ENCODE assay signal across 30 mouse cellular contexts in the genomic region with DNA sequence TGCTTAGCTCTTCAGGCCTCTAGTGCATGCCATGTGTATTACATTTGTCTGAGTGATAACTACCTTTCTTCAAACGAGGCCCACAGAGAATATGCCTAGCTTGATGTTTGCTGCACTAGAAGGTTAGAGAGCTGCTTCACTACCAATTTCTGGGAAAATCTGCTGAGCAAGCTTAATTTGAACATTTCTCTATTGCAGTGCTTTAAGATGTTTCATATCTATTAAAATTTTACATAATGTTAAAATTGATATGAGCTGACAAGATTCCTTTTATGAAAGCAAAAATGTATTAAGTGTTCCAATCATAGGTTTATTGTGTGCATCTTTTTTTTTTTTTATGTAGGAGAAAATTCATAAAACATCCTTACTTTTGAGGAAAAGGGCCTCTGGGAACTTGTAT.
"Had no signal": no experiment of that assay in that cellular context is flagged by ENCODE, and none has a peak within 500 bp of the region (broad histone marks: within the 10 kb centered on the region; RNA-seq: fewer than 3 reads in every experiment).

No protein-coding gene starts in this region.

- H3K4me1 ChIP-seq: limb, embryonic 10.5 days; limb, embryonic 12.5 days; limb, embryonic 13.5 days; limb, embryonic 15.5 days; liver, embryonic 12.5 days; liver, embryonic 13.5 days; liver, embryonic 15.5 days; lung, embryonic 15.5 days; megakaryocyte, embryonic 14.5 days; midbrain, embryonic 10.5 days; midbrain, embryonic 12.5 days; midbrain, embryonic 15.5 days had no signal

- H3K4me2 ChIP-seq: limb, embryonic 12.5 days; limb, embryonic 13.5 days; limb, embryonic 15.5 days; liver, embryonic 11.5 days; liver, embryonic 12.5 days; liver, embryonic 13.5 days; liver, embryonic 15.5 days; lung, embryonic 14.5 days; lung, embryonic 15.5 days; midbrain, embryonic 12.5 days; midbrain, embryonic 15.5 days had no signal

- H3K27ac ChIP-seq: left cerebral cortex, adult 2 months; limb, embryonic 10.5 days; limb, embryonic 12.5 days; limb, embryonic 13.5 days; limb, embryonic 15.5 days; liver, embryonic 12.5 days; liver, embryonic 13.5 days; liver, embryonic 14.5 days; liver, embryonic 15.5 days; lung, embryonic 15.5 days; macrophage; midbrain, embryonic 10.5 days; midbrain, embryonic 12.5 days; midbrain, embryonic 15.5 days had no signal

- H3K36me3 ChIP-seq: limb, embryonic 10.5 days; limb, embryonic 12.5 days; limb, embryonic 13.5 days; limb, embryonic 15.5 days; liver, embryonic 12.5 days; liver, embryonic 13.5 days; liver, embryonic 15.5 days; lung, embryonic 15.5 days; midbrain, embryonic 10.5 days; midbrain, embryonic 12.5 days; midbrain, embryonic 15.5 days had no signal

- ATAC-seq: liver, embryonic 12.5 days; liver, postnatal 0 days; lung, postnatal 0 days; midbrain, embryonic 15.5 days; midbrain, embryonic 16.5 days had no signal

- DNase-seq: left cerebral cortex, postnatal 4 days; liver; liver, embryonic 13.5 days; liver, postnatal 0 days; lung, adult 18-20 months; lung, adult 2 months; lung, embryonic 14.5 days; lung, postnatal 10 days; lung, postnatal 14 days; lung, postnatal 36 days; lung, postnatal 4 days; midbrain, embryonic 14.5 days had no signal

- H3K27me3 ChIP-seq: limb, embryonic 12.5 days; limb, embryonic 13.5 days; limb, embryonic 15.5 days; liver, embryonic 12.5 days; liver, embryonic 13.5 days; liver, embryonic 15.5 days; lung, embryonic 15.5 days; megakaryocyte, embryonic 14.5 days; midbrain, embryonic 12.5 days; midbrain, embryonic 15.5 days had no signal

- H3K9ac ChIP-seq: limb, embryonic 12.5 days; limb, embryonic 13.5 days; limb, embryonic 15.5 days; liver, embryonic 12.5 days; liver, embryonic 13.5 days; liver, embryonic 14.5 days; liver, embryonic 15.5 days; liver, postnatal 0 days; lung, embryonic 14.5 days; lung, embryonic 15.5 days; midbrain, embryonic 12.5 days; midbrain, embryonic 15.5 days had no signal

- H3K4me3 ChIP-seq: left cerebral cortex, adult 2 months; limb, embryonic 10.5 days; limb, embryonic 12.5 days; limb, embryonic 13.5 days; limb, embryonic 15.5 days; liver, embryonic 12.5 days; liver, embryonic 13.5 days; liver, embryonic 15.5 days; lung, embryonic 15.5 days; megakaryocyte, embryonic 14.5 days; midbrain, embryonic 10.5 days; midbrain, embryonic 12.5 days; midbrain, embryonic 15.5 days; myocyte had no signal

- H3K9me3 ChIP-seq: limb, embryonic 10.5 days; limb, embryonic 12.5 days; limb, embryonic 13.5 days; limb, embryonic 15.5 days; liver, embryonic 12.5 days; liver, embryonic 13.5 days; liver, embryonic 15.5 days; lung, embryonic 15.5 days; megakaryocyte, embryonic 14.5 days; midbrain, embryonic 10.5 days; midbrain, embryonic 12.5 days; midbrain, embryonic 15.5 days had no signal
